In the genomic region with DNA sequence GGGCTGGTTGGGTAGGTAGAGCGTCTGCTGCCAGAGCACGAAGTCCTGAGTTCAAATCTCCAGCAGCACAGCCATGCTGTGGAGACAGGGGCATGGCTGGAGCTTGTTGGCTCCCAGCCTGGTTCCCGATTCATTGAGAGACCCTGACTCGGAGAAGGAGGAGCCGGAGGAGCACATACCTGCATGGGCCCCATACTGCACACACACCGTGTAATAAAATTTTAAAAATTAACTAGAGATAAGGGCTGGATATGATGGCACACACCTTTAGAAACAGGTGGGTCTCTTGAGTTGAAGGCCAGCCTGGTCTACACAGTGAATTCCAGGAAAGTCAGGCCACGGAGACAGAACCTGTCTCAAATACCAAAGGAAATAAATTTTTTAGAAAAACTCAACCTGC, we compare ENCODE assay signal across 16 mouse cellular contexts.
"Had no signal": no experiment of that assay in that cellular context is flagged by ENCODE, and none has a peak within 500 bp of the region (broad histone marks: within the 10 kb centered on the region; RNA-seq: fewer than 3 reads in every experiment).

No protein-coding gene starts in this region.

- H3K4me3 ChIP-seq: midbrain, embryonic 10.5 days; midbrain, embryonic 13.5 days; midbrain, embryonic 15.5 days; neural tube, embryonic 12.5 days had no signal

- H3K9ac ChIP-seq: lung, embryonic 14.5 days; midbrain, embryonic 13.5 days; midbrain, embryonic 15.5 days; neural tube, embryonic 12.5 days had no signal

- H3K4me1 ChIP-seq: midbrain, embryonic 15.5 days; neural tube, embryonic 12.5 days had no signal

- H3K27me3 ChIP-seq: midbrain, embryonic 13.5 days; midbrain, embryonic 15.5 days; neural tube, embryonic 12.5 days had no signal

- DNase-seq: lung, adult 18-20 months; lung, embryonic 14.5 days; lung, postnatal 10 days; lung, postnatal 4 days; retina, postnatal 1 day; right cerebral cortex, adult 18-20 months; right cerebral cortex, postnatal 25 days; right cerebral cortex, postnatal 4 days; spleen, adult 18-20 months; thymus, adult 18-20 months; thymus, postnatal 14 days; thymus, postnatal 36 days had no signal

- H3K4me2 ChIP-seq: lung, embryonic 14.5 days; midbrain, embryonic 13.5 days; midbrain, embryonic 15.5 days; neural tube, embryonic 12.5 days had no signal

- ATAC-seq: midbrain, embryonic 13.5 days; midbrain, embryonic 15.5 days had no signal

- H3K27ac ChIP-seq: midbrain, embryonic 10.5 days; midbrain, embryonic 13.5 days; midbrain, embryonic 15.5 days; neural tube, embryonic 12.5 days had no signal

- H3K9me3 ChIP-seq: midbrain, embryonic 10.5 days; midbrain, embryonic 13.5 days; midbrain, embryonic 15.5 days; neural tube, embryonic 12.5 days had no signal
